Mouse (Mus musculus) kidney, adult 2 months (tissue): Measurements from ENCODE around the gene Piezo1. TPM values are rescaled to one million over a fixed set of nuclear protein-coding genes. Genes with fewer than 3 reads are reported as not detected.

ENCODE experiments used
- DNase-seq: peaks from one replicate; pipeline ENCODE4 v3.0.0; 2021
- H3K27ac ChIP-seq: fragments of 200-500 bp; 2 replicates; pipeline ENCODE4 v1.5.1; 2012; ENCODE audit warnings: low read depth, low read length, control low read depth, inconsistent platforms; ENCODE audit not compliant: insufficient read depth
- H3K27me3 ChIP-seq: fragments of 200-500 bp; replicated peaks from 2 replicates; pipeline ENCODE4 v1.6.1; 2012; ENCODE audit warnings: mild to moderate bottlenecking, moderate library complexity, low read length, inconsistent platforms; ENCODE audit not compliant: control insufficient read depth, insufficient read depth
- H3K36me3 ChIP-seq: fragments of 200-500 bp; 2 replicates; pipeline ENCODE4 v1.6.1; 2012; ENCODE audit warnings: mild to moderate bottlenecking, moderate library complexity, low read length, inconsistent platforms; ENCODE audit not compliant: control insufficient read depth, insufficient read depth
- H3K4me1 ChIP-seq: fragments of 200-500 bp; 2 replicates; pipeline ENCODE4 v1.6.1; 2011; ENCODE audit warnings: low read length; ENCODE audit not compliant: control insufficient read depth, insufficient read depth
- H3K4me3 ChIP-seq: fragments of 200-500 bp; 2 replicates; pipeline ENCODE4 v1.5.1; 2011; ENCODE audit warnings: mild to moderate bottlenecking, low read depth, low read length, control low read depth; ENCODE audit not compliant: insufficient read depth
- CTCF ChIP-seq: fragments of 200-500 bp; conservative IDR thresholded peaks from 2 replicates; pipeline ENCODE4 v1.5.1; 2011; ENCODE audit warnings: low read depth, mild to moderate bottlenecking, control low read depth, low read length, moderate library complexity, mixed read lengths; ENCODE audit not compliant: insufficient read depth, insufficient read length
- POLR2A ChIP-seq: fragments of 200-500 bp; IDR thresholded peaks from one replicate; pipeline ENCODE4 v1.6.1; 2011; ENCODE audit warnings: low read depth, low read length, control low read depth
- WGBS: fragments of 180-500 bp; shearing (Covaris S2); methylation state at CpG from one replicate; pipeline ENCODE4 v1.1.7; 2018; 5-methylcytosine and 5-hydroxymethylcytosine counted together
- polyA plus RNA-seq: library from polyadenylated mRNA; depleted of rRNA; stranded (reverse); fragments of >200 nt; gene quantifications from 2 replicates; pipeline ENCODE4 v1.2.3, GENCODE M21; 2012; rRNA removed

Gene Piezo1
- polyA plus RNA-seq, result 102 and 121 TPM in 2 replicates

GRCm38 (mm10) chr8:122551265-122552051, at the start of gene Piezo1:
Piezo1 (minus strand) TSS chr8:122551329.
- TF ChIP-seq CTCF (peak; percentile 99), POLR2A (peak; percentile 60)

DNA sequence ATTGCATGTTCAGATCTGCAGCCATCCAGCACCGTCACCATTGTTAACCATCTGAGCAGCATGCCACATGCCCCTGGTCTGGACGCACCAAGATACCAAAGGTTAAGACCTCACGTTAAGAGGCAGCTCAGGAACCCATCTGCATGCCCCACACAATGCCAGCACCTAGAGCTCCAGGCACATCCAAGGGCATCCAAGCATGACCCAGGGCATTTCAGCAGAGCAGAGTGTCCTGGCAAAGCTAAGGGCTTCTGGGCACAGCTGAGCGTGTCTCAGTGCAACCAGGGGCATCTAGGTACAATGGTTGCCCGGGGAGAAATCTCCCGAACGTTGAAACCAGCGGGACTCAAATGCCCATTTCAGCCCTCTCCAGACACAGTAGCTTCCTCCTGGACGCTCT, 49.5 kb upstream of the Piezo1 start:
- Histone ChIP-seq H3K36me3 (no peaks in the 10 kb centered on the region), H3K27me3 (no peaks in the 10 kb centered on the region), H3K4me1 (peaks cover 10% of the 10 kb centered on the region; the same call in 1 of the 2 replicates), H3K4me3 (no peak overlapping the region), H3K27ac (no peak overlapping the region)
- WGBS, result 59% methylated on average over 9 of the region's 9 CpGs
- DNase-seq, result peak; percentile 91
- TF ChIP-seq CTCF (no peak), POLR2A (no peak)

More at GRCm38 (mm10) chr8:122551265-122552051, at the start of gene Piezo1:
- H3K4me3 ChIP-seq, result peak within 1 kb of the TSS; percentile 82
- WGBS, result 9% methylated on average over 56 of the region's 56 CpGs
- H3K4me1 ChIP-seq, result peaks cover 26% of the 10 kb centered on the region
- H3K36me3 ChIP-seq, result no peaks in the 10 kb centered on the region
- H3K27ac ChIP-seq, result peak within 1 kb of the TSS; percentile 87
- H3K27me3 ChIP-seq, result no peaks in the 10 kb centered on the region
- DNase-seq, result peak; percentile 96

GRCm38 (mm10) chr8:122596031-122596430, 44.9 kb upstream of the Piezo1 start:
- Histone ChIP-seq H3K4me3 (no peak overlapping the region), H3K36me3 (no peaks in the 10 kb centered on the region), H3K4me1 (peaks cover 5% of the 10 kb centered on the region; the same call in 1 of the 2 replicates), H3K27ac (no peak overlapping the region), H3K27me3 (no peaks in the 10 kb centered on the region)
- TF ChIP-seq CTCF (no peak), POLR2A (no peak)
- DNase-seq, result no peak
- WGBS, result 69% methylated on average over 4 of the region's 4 CpGs

DNA sequence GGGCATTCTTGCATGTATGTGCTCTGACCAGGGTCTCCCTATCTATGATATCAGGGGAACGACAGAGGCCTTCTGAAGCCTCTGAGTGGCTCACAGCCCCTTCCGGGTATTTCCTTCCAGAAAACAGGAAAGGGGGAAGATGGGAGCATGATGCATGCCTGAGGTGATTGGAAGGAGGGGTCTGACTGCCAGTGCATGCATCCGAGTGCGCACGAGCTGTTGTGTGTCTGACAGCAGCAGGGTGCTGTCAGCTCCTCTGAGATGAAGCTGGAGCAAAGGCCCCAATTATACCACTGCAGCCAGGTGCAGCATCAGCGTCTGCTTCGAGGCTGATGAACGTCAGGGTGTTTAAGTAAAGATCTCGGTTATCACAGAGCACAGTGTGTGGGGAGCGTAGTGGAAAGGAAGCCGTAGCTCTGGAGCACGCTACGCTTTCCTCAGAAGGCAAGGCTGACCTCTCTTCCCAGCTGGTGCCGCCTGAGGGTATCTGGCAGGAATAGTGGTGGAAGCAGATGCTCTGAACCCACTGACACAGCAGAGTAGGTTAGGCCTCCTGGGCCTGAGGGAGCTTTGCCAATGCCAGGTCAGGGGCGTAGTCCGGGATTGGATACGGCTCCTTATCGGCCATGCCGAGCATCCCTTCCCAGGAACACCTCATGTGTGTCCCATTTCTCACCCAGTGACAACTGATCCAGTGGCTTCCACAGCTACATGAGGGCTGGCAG, 42.8 kb upstream of the Piezo1 start:
- no peaks in the 10 kb centered on the region for H3K36me3 ChIP-seq
- no peak overlapping the region for H3K4me3 ChIP-seq
- no peaks in the 10 kb centered on the region for H3K27me3 ChIP-seq
- no peaks in the 10 kb centered on the region for H3K4me1 ChIP-seq
- TF ChIP-seq POLR2A (no peak), CTCF (no peak)
- 90% methylated on average over 19 of the region's 19 CpGs for WGBS
- H3K27ac ChIP-seq, result no peak overlapping the region
- DNase-seq, result no peak

DNA sequence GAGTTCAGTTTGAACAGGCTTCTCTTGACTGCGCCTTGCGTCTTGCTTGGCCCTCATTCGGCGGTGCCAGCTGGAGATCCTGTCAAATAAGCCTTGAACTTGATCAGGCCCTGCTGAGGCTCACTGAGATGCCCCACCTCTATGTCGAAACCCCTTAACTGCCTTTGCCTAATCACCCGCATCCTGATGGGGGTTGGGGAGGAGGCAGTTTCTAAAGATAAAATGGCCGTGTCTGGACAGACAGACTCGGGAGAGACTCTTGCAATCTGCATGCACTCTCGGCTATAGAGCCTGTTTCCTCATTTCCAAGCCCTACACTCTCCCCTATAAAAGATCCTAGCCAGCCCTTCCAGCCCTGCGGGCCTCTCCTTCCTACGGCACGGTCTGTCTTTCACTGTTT, 42.1 kb upstream of the Piezo1 start:
- Histone ChIP-seq H3K4me3 (no peak overlapping the region), H3K27ac (no peak overlapping the region), H3K36me3 (no peaks in the 10 kb centered on the region), H3K4me1 (no peaks in the 10 kb centered on the region), H3K27me3 (no peaks in the 10 kb centered on the region)
- 77% methylated on average over 12 of the region's 12 CpGs for whole genome bisulfite sequencing
- TF ChIP-seq CTCF (no peak), POLR2A (no peak)
- DNase-seq, result no peak

- Histone ChIP-seq H3K4me1 (peaks cover 19% of the 10 kb centered on the region), H3K36me3 (no peaks in the 10 kb centered on the region), H3K4me3 (no peak overlapping the region), H3K27me3 (no peaks in the 10 kb centered on the region), H3K27ac (no peak overlapping the region)
- TF ChIP-seq CTCF, result no peak
- no peak for TF ChIP-seq POLR2A
- DNase-seq, result no peak
- 68% methylated on average over 10 of the region's 10 CpGs for WGBS
Observed at GRCm38 (mm10) chr8:122586749-122587148, 35.6 kb upstream of the Piezo1 start.

- no peak for TF ChIP-seq CTCF
- no peak overlapping the region for H3K4me3 ChIP-seq
- WGBS, result 57% methylated on average over 7 of the region's 7 CpGs
- no peaks in the 10 kb centered on the region for H3K36me3 ChIP-seq
- peak; percentile 42 for DNase-seq
- no peaks in the 10 kb centered on the region for H3K27me3 ChIP-seq
- H3K27ac ChIP-seq, result no peak overlapping the region
- peaks cover 19% of the 10 kb centered on the region for H3K4me1 ChIP-seq
Observed at GRCm38 (mm10) chr8:122586171-122586570, 35.0 kb upstream of the Piezo1 start.
